Mouse (Mus musculus): ENCODE results near the gene Mylk4. TPM values are rescaled to one million over a fixed set of nuclear protein-coding genes. Genes with fewer than 3 reads are reported as not detected.

The Mylk4 gene
- 0.22 and 0.44 TPM in 2 replicates for polyA plus RNA-seq (2015; fragmentation: Nextera tagmentation; extraction: Ambion mirVana)

- no peak within 1 kb of the TSS for H3K4me3 ChIP-seq (replicated peaks)
- H3K9ac ChIP-seq, result no peak within 1 kb of the TSS
- no peaks in the 10 kb centered on the region for H3K27me3 ChIP-seq
- no peaks in the 10 kb centered on the region for H3K4me1 ChIP-seq (replicated peaks)
- no peaks in the 10 kb centered on the region for H3K36me3 ChIP-seq (replicated peaks)
- H3K4me2 ChIP-seq, result no peak within 1 kb of the TSS
- 60% methylated on average over 8 of the region's 8 CpGs for WGBS (ENCODE audit: insufficient replicate concordance)
- H3K27ac ChIP-seq (replicated peaks), result no peak within 1 kb of the TSS
- H3K9me3 ChIP-seq (replicated peaks), result no peaks in the 10 kb centered on the region
- no peak for ATAC-seq (ENCODE audit: insufficient read depth)
Measured at GRCm38 (mm10) chr13:32783816-32784215, at the start of gene Mylk4. Mylk4 (minus strand) TSS chr13:32783954.

- ATAC-seq (ENCODE audit: insufficient read depth), result no peak
- H3K4me2 ChIP-seq, result no peak overlapping the region
- H3K36me3 ChIP-seq (replicated peaks), result no peaks in the 10 kb centered on the region
- H3K9me3 ChIP-seq (replicated peaks), result no peaks in the 10 kb centered on the region
- H3K27me3 ChIP-seq, result no peaks in the 10 kb centered on the region
- no peaks in the 10 kb centered on the region for H3K4me1 ChIP-seq (replicated peaks)
- H3K27ac ChIP-seq (replicated peaks), result no peak overlapping the region
- no peak overlapping the region for H3K9ac ChIP-seq
- 21% methylated on average over 6 of the region's 6 CpGs for WGBS (ENCODE audit: insufficient replicate concordance)
- H3K4me3 ChIP-seq (replicated peaks), result no peak overlapping the region
Measured at GRCm38 (mm10) chr13:32833237-32833636, 49.5 kb upstream of the Mylk4 start.

- no peak overlapping the region for H3K4me2 ChIP-seq
- no peak overlapping the region for H3K4me3 ChIP-seq (replicated peaks)
- no peaks in the 10 kb centered on the region for H3K27me3 ChIP-seq
- ATAC-seq (ENCODE audit: insufficient read depth), result no peak
- H3K9me3 ChIP-seq (replicated peaks), result no peaks in the 10 kb centered on the region
- 33% methylated on average over 3 of the region's 3 CpGs for WGBS (ENCODE audit: insufficient replicate concordance)
- H3K36me3 ChIP-seq (replicated peaks), result no peaks in the 10 kb centered on the region
- peaks cover 3% of the 10 kb centered on the region for H3K4me1 ChIP-seq (replicated peaks)
- H3K27ac ChIP-seq (replicated peaks), result no peak overlapping the region
- H3K9ac ChIP-seq, result no peak overlapping the region
Measured at GRCm38 (mm10) chr13:32832776-32833175, 49.0 kb upstream of the Mylk4 start.

- H3K4me2 ChIP-seq, result no peak overlapping the region
- H3K27me3 ChIP-seq, result no peaks in the 10 kb centered on the region
- no peak overlapping the region for H3K4me3 ChIP-seq (replicated peaks)
- H3K4me1 ChIP-seq (replicated peaks), result peaks cover 7% of the 10 kb centered on the region
- 45% methylated on average over 3 of the region's 3 CpGs for WGBS (ENCODE audit: insufficient replicate concordance)
- ATAC-seq (ENCODE audit: insufficient read depth), result no peak
- no peak overlapping the region for H3K27ac ChIP-seq (replicated peaks)
- no peaks in the 10 kb centered on the region for H3K36me3 ChIP-seq (replicated peaks)
- H3K9ac ChIP-seq, result no peak overlapping the region
- H3K9me3 ChIP-seq (replicated peaks), result no peaks in the 10 kb centered on the region
Measured at GRCm38 (mm10) chr13:32831505-32832273, 47.9 kb upstream of the Mylk4 start.

GRCm38 (mm10) chr13:32828886-32829285 is 45.1 kb upstream of the Mylk4 start:
- H3K9me3 ChIP-seq (replicated peaks), result no peaks in the 10 kb centered on the region
- no peak overlapping the region for H3K4me2 ChIP-seq
- 18% methylated on average over 4 of the region's 4 CpGs for WGBS (ENCODE audit: insufficient replicate concordance)
- peaks cover 7% of the 10 kb centered on the region for H3K4me1 ChIP-seq (replicated peaks)
- H3K27ac ChIP-seq (replicated peaks), result no peak overlapping the region
- no peak overlapping the region for H3K4me3 ChIP-seq (replicated peaks)
- no peak for ATAC-seq (ENCODE audit: insufficient read depth)
- H3K27me3 ChIP-seq, result no peaks in the 10 kb centered on the region
- H3K36me3 ChIP-seq (replicated peaks), result no peaks in the 10 kb centered on the region
- no peak overlapping the region for H3K9ac ChIP-seq

- Histone ChIP-seq H3K27me3 (no peaks in the 10 kb centered on the region), H3K9ac (no peak overlapping the region), H3K4me1 (replicated peaks) (peaks cover 7% of the 10 kb centered on the region), H3K4me3 (replicated peaks) (no peak overlapping the region), H3K36me3 (replicated peaks) (peaks cover 4% of the 10 kb centered on the region; the same call in 1 of the 2 replicates), H3K4me2 (no peak overlapping the region), H3K9me3 (replicated peaks) (no peaks in the 10 kb centered on the region), H3K27ac (replicated peaks) (no peak overlapping the region)
- no peak for ATAC-seq (ENCODE audit: insufficient read depth)
- 37% methylated on average over 4 of the region's 4 CpGs for WGBS (ENCODE audit: insufficient replicate concordance)
Measured at GRCm38 (mm10) chr13:32827951-32828350, 44.2 kb upstream of the Mylk4 start.

- H3K4me3 ChIP-seq (replicated peaks), result no peak overlapping the region
- no peak for ATAC-seq (ENCODE audit: insufficient read depth)
- H3K27me3 ChIP-seq, result no peaks in the 10 kb centered on the region
- 60% methylated on average over 3 of the region's 3 CpGs for WGBS (ENCODE audit: insufficient replicate concordance)
- peaks cover 7% of the 10 kb centered on the region; the same call in 1 of the 2 replicates for H3K36me3 ChIP-seq (replicated peaks)
- no peak overlapping the region for H3K27ac ChIP-seq (replicated peaks)
- no peaks in the 10 kb centered on the region for H3K9me3 ChIP-seq (replicated peaks)
- no peak overlapping the region for H3K4me2 ChIP-seq
- no peak overlapping the region for H3K9ac ChIP-seq
- H3K4me1 ChIP-seq (replicated peaks), result peaks cover 7% of the 10 kb centered on the region
Measured at GRCm38 (mm10) chr13:32827111-32827822, 43.5 kb upstream of the Mylk4 start.

- no peak overlapping the region for H3K4me2 ChIP-seq
- peaks cover 21% of the 10 kb centered on the region for H3K36me3 ChIP-seq (replicated peaks)
- H3K9ac ChIP-seq, result no peak overlapping the region
- H3K27ac ChIP-seq (replicated peaks), result no peak overlapping the region
- H3K9me3 ChIP-seq (replicated peaks), result no peaks in the 10 kb centered on the region
- no peaks in the 10 kb centered on the region for H3K27me3 ChIP-seq
- ATAC-seq (ENCODE audit: insufficient read depth), result no peak
- peaks cover 7% of the 10 kb centered on the region for H3K4me1 ChIP-seq (replicated peaks)
- H3K4me3 ChIP-seq (replicated peaks), result no peak overlapping the region
- 73% methylated on average over 8 of the region's 8 CpGs for WGBS (ENCODE audit: insufficient replicate concordance)
Measured at GRCm38 (mm10) chr13:32825546-32825945, 41.8 kb upstream of the Mylk4 start.

- H3K4me2 ChIP-seq, result no peak overlapping the region
- no peaks in the 10 kb centered on the region for H3K27me3 ChIP-seq
- no peak overlapping the region for H3K9ac ChIP-seq
- no peak overlapping the region for H3K4me3 ChIP-seq (replicated peaks)
- no peak for ATAC-seq (ENCODE audit: insufficient read depth)
- peaks cover 28% of the 10 kb centered on the region for H3K36me3 ChIP-seq (replicated peaks)
- WGBS (ENCODE audit: insufficient replicate concordance), result 53% methylated on average over 6 of the region's 6 CpGs
- H3K4me1 ChIP-seq (replicated peaks), result peaks cover 7% of the 10 kb centered on the region
- H3K9me3 ChIP-seq (replicated peaks), result no peaks in the 10 kb centered on the region
- H3K27ac ChIP-seq (replicated peaks), result no peak overlapping the region
Measured at GRCm38 (mm10) chr13:32824377-32825330, 40.9 kb upstream of the Mylk4 start.

- peaks cover 39% of the 10 kb centered on the region for H3K36me3 ChIP-seq (replicated peaks)
- 71% methylated on average over 6 of the region's 6 CpGs for WGBS (ENCODE audit: insufficient replicate concordance)
Measured at GRCm38 (mm10) chr13:32823126-32823525, 39.4 kb upstream of the Mylk4 start.

GRCm38 (mm10) chr13:32821671-32822070 is 37.9 kb upstream of the Mylk4 start:
- Histone ChIP-seq H3K4me2 (no peak overlapping the region), H3K9me3 (replicated peaks) (no peaks in the 10 kb centered on the region), H3K27me3 (no peaks in the 10 kb centered on the region), H3K9ac (no peak overlapping the region), H3K4me3 (replicated peaks) (no peak overlapping the region), H3K36me3 (replicated peaks) (peaks cover 51% of the 10 kb centered on the region), H3K27ac (replicated peaks) (no peak overlapping the region), H3K4me1 (replicated peaks) (no peaks in the 10 kb centered on the region)
- no peak for ATAC-seq (ENCODE audit: insufficient read depth)
- WGBS (ENCODE audit: insufficient replicate concordance), result 90% methylated on average over 4 of the region's 4 CpGs

More at GRCm38 (mm10) chr13:32823126-32823525, 39.4 kb upstream of the Mylk4 start:
- Histone ChIP-seq H3K9me3 (replicated peaks) (no peaks in the 10 kb centered on the region), H3K4me2 (no peak overlapping the region), H3K4me1 (replicated peaks) (peaks cover 6% of the 10 kb centered on the region), H3K27ac (replicated peaks) (no peak overlapping the region), H3K9ac (no peak overlapping the region), H3K4me3 (replicated peaks) (no peak overlapping the region), H3K27me3 (no peaks in the 10 kb centered on the region)
- ATAC-seq (ENCODE audit: insufficient read depth), result no peak

Measured in liver, embryonic 15.5 days (tissue).